Mouse (Mus musculus) small intestine, adult 2 months (tissue): ENCODE measurements around the gene Canx.

Source experiments
- CTCF ChIP-seq: fragments of 200-500 bp; IDR thresholded peaks from 2 replicates; pipeline ENCODE4 v1.5.1; 2012; ENCODE audit warnings: low read depth, mild to moderate bottlenecking, control low read depth, inconsistent platforms, low read length, moderate library complexity, mixed read lengths; ENCODE audit not compliant: insufficient replicate concordance, insufficient read length; ENCODE audit errors: extremely low read depth
- POLR2A ChIP-seq: fragments of 200-500 bp; IDR thresholded peaks from 2 replicates; pipeline ENCODE4 v1.6.1; 2012; ENCODE audit warnings: low read depth, mild to moderate bottlenecking, control low read depth, inconsistent platforms, low read length, moderate library complexity

- TF ChIP-seq CTCF, result no peak
- no peak for TF ChIP-seq POLR2A
These were observed 45.5 kb upstream of the Canx start for GRCm38 (mm10) chr11:50370969-50371368.
